ENCODE assay signal across 20 mouse cellular contexts in genomic region chr9:96383714-96384487, GRCm38 (mm10). TPM values are rescaled to one million over a fixed set of nuclear protein-coding genes. Genes with fewer than 3 reads are reported as not detected.
DNase-seq lines count a peak whose midpoint lies in the region; ATAC-seq and TF ChIP-seq lines count a peak whose summit lies in the region.
"Had no signal": no experiment of that assay in that cellular context is flagged by ENCODE, and none has a peak within 500 bp of the region (broad histone marks: within the 10 kb centered on the region; RNA-seq: fewer than 3 reads in every experiment).

No protein-coding gene starts in this region.

- 36% methylated on average over 18 of the region's 18 CpGs for WGBS in heart, embryonic 14.5 days
- 30% methylated on average over 18 of the region's 18 CpGs for WGBS in lung, postnatal 0 days
- WGBS in stomach, postnatal 0 days = 20% methylated on average over 18 of the region's 18 CpGs

- H3K4me3 ChIP-seq in heart, embryonic 14.5 days (ENCODE audit: control insufficient read depth in 1 of 2, insufficient read depth in 1 of 2, low read depth in 1 of 2, low read length in 2 of 2) = no peak overlapping the region
- H3K4me3 ChIP-seq in lung, postnatal 0 days (ENCODE audit: low read depth, low read length) = no peak overlapping the region
- no peak overlapping the region for H3K4me3 ChIP-seq in stomach, postnatal 0 days (ENCODE audit: low read depth, low read length)
- H3K4me3 ChIP-seq: gastrocnemius, adult 2 months; limb, embryonic 13.5 days; midbrain, embryonic 10.5 days; neural tube, embryonic 13.5 days had no signal

- no peaks in the 10 kb centered on the region for H3K27me3 ChIP-seq in heart, embryonic 14.5 days (ENCODE audit: control insufficient read depth, insufficient read depth, low read length)
- no peaks in the 10 kb centered on the region for H3K27me3 ChIP-seq in lung, postnatal 0 days (replicated peaks; ENCODE audit: insufficient read depth, low read length)
- no peaks in the 10 kb centered on the region for H3K27me3 ChIP-seq in stomach, postnatal 0 days (ENCODE audit: control insufficient read depth, insufficient read depth, low read length)
- H3K27me3 ChIP-seq: limb, embryonic 13.5 days; neural tube, embryonic 13.5 days had no signal

- peaks cover 15 to 30% of the 10 kb centered on the region in 2 experiments for H3K4me1 ChIP-seq in heart, embryonic 14.5 days (ENCODE audit: control insufficient read depth in 2 of 2, insufficient read depth in 2 of 2, low read length in 2 of 2)
- H3K4me1 ChIP-seq in lung, postnatal 0 days (ENCODE audit: insufficient read depth, low read depth, low read length) = 0 out of 2 replicates have a peak, but pooled peaks cover 12% of the 10 kb centered on the region
- peaks cover 3% of the 10 kb centered on the region; the same call in 1 of the 2 replicates for H3K4me1 ChIP-seq in stomach, postnatal 0 days (replicated peaks; ENCODE audit: control insufficient read depth, insufficient read depth)
- H3K4me1 ChIP-seq: neural tube, embryonic 13.5 days had no signal

- no peak for ATAC-seq in heart, embryonic 14.5 days (ENCODE audit: insufficient number of reproducible peaks, insufficient read depth, low FRiP score, low read depth)
- ATAC-seq in lung, postnatal 0 days = no peak
- no peak; the same call in 1 of the 2 replicates for ATAC-seq in stomach, postnatal 0 days (ENCODE audit: low FRiP score, low TSS enrichment)
- ATAC-seq: hindbrain, embryonic 16.5 days had no signal

- DNase-seq in heart, postnatal 25 days (ENCODE audit: low spot score) = no peak
- DNase-seq in lung, postnatal 0 days (ENCODE audit: low spot score) = peak; percentile 39
- DNase-seq in lung, postnatal 25 days (ENCODE audit: low spot score) = no peak
- peak; percentile 29 for DNase-seq in adipocyte (ENCODE audit: low spot score)
- no peak for DNase-seq in stomach, postnatal 0 days (ENCODE audit: low spot score)
- no peak for DNase-seq in cerebellum, adult 11 months
- DNase-seq: adrenal gland, adult 2 months; cerebellum, postnatal 14 days; gastrocnemius, adult 2 months; heart, postnatal 36 days; kidney, adult 18-20 months; kidney, postnatal 14 days; layer of hippocampus, adult 9-11 months; lung, postnatal 4 days had no signal

- peak overlapping the region; percentile 46 for H3K4me2 ChIP-seq in heart, embryonic 14.5 days (ENCODE audit: low read length)
- H3K4me2 ChIP-seq in lung, postnatal 0 days (replicated peaks; ENCODE audit: low read depth, low read length) = 0 out of 2 replicates have a peak overlapping the region, but pooled peaks have one; percentile 9
- peak overlapping the region; percentile 4; the same call in 1 of the 2 replicates for H3K4me2 ChIP-seq in stomach, postnatal 0 days (replicated peaks; ENCODE audit: low read depth)
- H3K4me2 ChIP-seq: limb, embryonic 13.5 days; neural tube, embryonic 13.5 days had no signal

- H3K9ac ChIP-seq in heart, embryonic 14.5 days (ENCODE audit: low read length) = no peak overlapping the region
- H3K9ac ChIP-seq in lung, postnatal 0 days (replicated peaks; ENCODE audit: low read depth) = no peak overlapping the region
- no peak overlapping the region for H3K9ac ChIP-seq in stomach, postnatal 0 days (ENCODE audit: low read length)
- H3K9ac ChIP-seq: limb, embryonic 13.5 days; liver, embryonic 14.5 days; neural tube, embryonic 13.5 days had no signal

- no peaks in the 10 kb centered on the region for H3K36me3 ChIP-seq in heart, embryonic 14.5 days (ENCODE audit: control insufficient read depth, insufficient read depth, low read length)
- H3K36me3 ChIP-seq in lung, postnatal 0 days (ENCODE audit: insufficient read depth, low read length) = no peaks in the 10 kb centered on the region
- H3K36me3 ChIP-seq in stomach, postnatal 0 days (ENCODE audit: control insufficient read depth, insufficient read depth, low read length) = no peaks in the 10 kb centered on the region
- H3K36me3 ChIP-seq: limb, embryonic 13.5 days; midbrain, embryonic 10.5 days; neural tube, embryonic 13.5 days had no signal

- TF ChIP-seq CTCF in lung, postnatal 0 days (IDR thresholded peaks at IDR 0.05) = no peak
- no peak for TF ChIP-seq CTCF in stomach, postnatal 0 days (IDR thresholded peaks at IDR 0.05; ENCODE audit: low read depth)

- no peak for TF ChIP-seq EP300 in lung, postnatal 0 days (IDR thresholded peaks at IDR 0.05)
- no peak for TF ChIP-seq EP300 in stomach, postnatal 0 days (optimal IDR thresholded peaks at IDR 0.05)

- no peak overlapping the region for H3K27ac ChIP-seq in heart, embryonic 14.5 days (replicated peaks in 1 of 2; ENCODE audit: control insufficient read depth in 1 of 2, insufficient read depth in 1 of 2, low read depth in 2 of 2, low read length in 2 of 2)
- H3K27ac ChIP-seq in lung, postnatal 0 days (ENCODE audit: low read length) = 0 out of 2 replicates have a peak overlapping the region, but pooled peaks have one; percentile 23
- H3K27ac ChIP-seq in stomach, postnatal 0 days (replicated peaks) = peak overlapping the region; percentile 61; the same call in 1 of the 2 replicates
- H3K27ac ChIP-seq: gastrocnemius, adult 2 months; limb, embryonic 13.5 days; liver, embryonic 14.5 days; midbrain, embryonic 10.5 days; neural tube, embryonic 13.5 days had no signal

- no peaks in the 10 kb centered on the region for H3K9me3 ChIP-seq in heart, embryonic 14.5 days (ENCODE audit: control insufficient read depth, low read length)
- H3K9me3 ChIP-seq in lung, postnatal 0 days (ENCODE audit: low read length) = no peaks in the 10 kb centered on the region
- no peaks in the 10 kb centered on the region for H3K9me3 ChIP-seq in stomach, postnatal 0 days (ENCODE audit: control insufficient read depth, low read length)
- H3K9me3 ChIP-seq: limb, embryonic 13.5 days; midbrain, embryonic 10.5 days; neural tube, embryonic 13.5 days had no signal

- intact Hi-C loops in heart, postnatal 25 days (cut with DNase I) = no loop called here

RNA-seq across cellular contexts. Expression of gene Atp1b3, which starts 19.7 kb away (rescaled TPM):
- polyA plus RNA-seq in heart, embryonic 14.5 days (2014; fragmentation: Nextera tagmentation; extraction: Ambion mirVana) = 135 and 138 TPM in 2 replicates
- 10 to 100 TPM; 58.9 to 64.6 TPM for total RNA-seq in heart, postnatal 25 days (2021)
- 206 and 220 TPM in 2 replicates for polyA plus RNA-seq in lung, postnatal 0 days (2015; fragmentation: Nextera tagmentation; extraction: Ambion mirVana)
- polyA plus RNA-seq in stomach, postnatal 0 days (2015; fragmentation: Nextera tagmentation; extraction: Ambion mirVana) = 143 TPM in 2 replicates

Comparison
In these comparisons a context has a peak if more than half of its experiments do, and no peak if none do; other contexts are left out.
1. DNase-seq: peak in lung, postnatal 0 days (single experiment) and adipocyte (single experiment); none in heart, postnatal 25 days (single experiment), lung, postnatal 25 days (single experiment), stomach, postnatal 0 days (single experiment) and cerebellum, adult 11 months (single experiment).
2. H3K27ac ChIP-seq: peak in lung, postnatal 0 days (single experiment) and stomach, postnatal 0 days (single experiment); none in heart, embryonic 14.5 days (0 of 2).
3. Peak in every context shown above with its lines, with median percentiles within 50 percentile points of each other: H3K4me2 ChIP-seq.